Mouse (Mus musculus) C2C12 (cell line): Measurements from ENCODE around the gene Lhcgr. TPM values are rescaled to one million over a fixed set of nuclear protein-coding genes. Genes with fewer than 3 reads are reported as not detected.

Experiments
- H3K27me3 ChIP-seq: one replicate; pipeline ENCODE4 v1.6.1; 2011; ENCODE audit not compliant: control insufficient read depth, insufficient read depth, insufficient read length
- H3K36me3 ChIP-seq: one replicate; pipeline ENCODE4 v1.6.1; 2011; ENCODE audit not compliant: control insufficient read depth, insufficient read depth
- H3K4me3 ChIP-seq: one replicate; pipeline ENCODE4 v1.5.1; 2011; ENCODE audit warnings: mild to moderate bottlenecking, control low read depth; ENCODE audit not compliant: poor library complexity, insufficient read depth, severe bottlenecking
- H3K79me2 ChIP-seq: one replicate; pipeline ENCODE4 v1.6.1; 2011; ENCODE audit not compliant: control insufficient read depth, insufficient read depth
- H3K79me3 ChIP-seq: one replicate; pipeline ENCODE4 v1.6.1; 2011; ENCODE audit warnings: low read depth, control low read depth
- H3ac ChIP-seq: one replicate; pipeline ENCODE3; 2011; ENCODE audit warnings: low read depth; ENCODE audit not compliant: control insufficient read depth, insufficient read length
- CEBPB ChIP-seq: IDR thresholded peaks from one replicate; pipeline ENCODE4 v1.6.1; 2011; ENCODE audit warnings: low read depth, mild to moderate bottlenecking, control low read depth, moderate library complexity
- CTCF ChIP-seq: IDR thresholded peaks from one replicate; pipeline ENCODE4 v1.5.1; 2011; ENCODE audit not compliant: control insufficient read depth, insufficient read depth, insufficient read length
- FOSL1 ChIP-seq: IDR thresholded peaks from one replicate; pipeline ENCODE4 v1.8.0; 2011; ENCODE audit warnings: mild to moderate bottlenecking, low read length; ENCODE audit not compliant: poor library complexity, insufficient read depth, severe bottlenecking
- MAX ChIP-seq: IDR thresholded peaks from one replicate; pipeline ENCODE4 v1.6.1; 2011; ENCODE audit warnings: mild to moderate bottlenecking, control low read depth
- MYOG ChIP-seq: IDR thresholded peaks from one replicate; pipeline ENCODE4 v1.6.1; 2011; ENCODE audit not compliant: control insufficient read depth, insufficient read length; ENCODE audit errors: extremely low read depth
- USF1 ChIP-seq: IDR thresholded peaks from one replicate; pipeline ENCODE4 v1.6.1; 2011; ENCODE audit warnings: low read depth, mild to moderate bottlenecking, control low read depth, moderate library complexity
- polyA plus RNA-seq: library from polyadenylated mRNA; unstranded; fragments of >200 nt; fragmentation: generic; extraction: Trizol; gene quantifications from one replicate; pipeline ENCODE4 v1.2.1, GENCODE M21; 2012; ENCODE audit warnings: missing spikeins

Lhcgr gene
- polyA plus RNA-seq, 1 experiment: not detected

DNA sequence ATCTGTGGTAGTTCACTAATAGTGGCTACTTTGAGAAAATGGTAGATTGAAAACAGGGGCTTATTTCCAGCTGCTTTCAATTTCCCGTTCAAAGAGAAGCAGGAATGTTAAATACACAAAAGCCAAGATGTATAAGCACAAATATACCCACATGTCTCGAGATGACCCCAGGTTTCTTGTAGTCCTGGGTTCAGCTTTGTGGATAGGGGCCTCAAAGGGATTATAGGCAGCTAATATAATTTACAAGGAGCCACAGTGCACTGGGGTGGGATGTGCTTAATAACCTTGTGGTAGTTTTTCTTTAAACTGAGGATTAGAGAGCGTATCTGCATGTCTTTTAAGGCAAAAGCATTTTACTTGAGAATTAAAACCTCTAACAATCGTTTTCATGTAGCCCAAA, 121.0 kb downstream of the Lhcgr start:
- Histone ChIP-seq H3K27me3 (no peaks in the 10 kb centered on the region), H3K4me3 (no peak overlapping the region), H3ac (no peak overlapping the region), H3K79me2 (no peaks in the 10 kb centered on the region), H3K36me3 (no peaks in the 10 kb centered on the region), H3K79me3 (no peaks in the 10 kb centered on the region)
- no peak for TF ChIP-seq CEBPB
- no peak for TF ChIP-seq MAX
- no peak for TF ChIP-seq CTCF

DNA sequence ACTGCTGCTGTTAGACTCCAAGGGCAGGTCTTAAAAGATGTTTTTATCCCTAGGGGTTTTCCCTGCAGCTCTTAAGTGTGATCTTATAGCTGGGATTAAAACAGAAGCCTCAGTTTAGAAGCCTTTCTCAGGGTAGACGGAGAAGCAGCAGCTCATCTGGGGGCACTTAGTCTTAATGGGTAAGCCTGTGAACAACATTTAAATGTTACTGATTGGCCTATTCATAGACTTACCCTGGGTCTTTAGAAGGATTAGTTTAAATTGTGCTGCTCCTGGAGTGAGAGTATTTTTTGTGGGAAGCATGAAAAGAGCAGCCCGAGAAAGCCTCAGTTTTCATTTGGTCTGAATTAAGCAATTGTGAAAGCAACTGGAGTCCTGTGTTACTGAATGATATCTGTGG, 121.9 kb downstream of the Lhcgr start:
- Histone ChIP-seq H3K36me3 (no peaks in the 10 kb centered on the region), H3K79me2 (no peaks in the 10 kb centered on the region), H3K27me3 (no peaks in the 10 kb centered on the region), H3K4me3 (no peak overlapping the region), H3ac (no peak overlapping the region), H3K79me3 (no peaks in the 10 kb centered on the region)
- no peak for TF ChIP-seq CEBPB
- no peak for TF ChIP-seq MAX
- no peak for TF ChIP-seq MYOG
- no peak for TF ChIP-seq FOSL1

DNA sequence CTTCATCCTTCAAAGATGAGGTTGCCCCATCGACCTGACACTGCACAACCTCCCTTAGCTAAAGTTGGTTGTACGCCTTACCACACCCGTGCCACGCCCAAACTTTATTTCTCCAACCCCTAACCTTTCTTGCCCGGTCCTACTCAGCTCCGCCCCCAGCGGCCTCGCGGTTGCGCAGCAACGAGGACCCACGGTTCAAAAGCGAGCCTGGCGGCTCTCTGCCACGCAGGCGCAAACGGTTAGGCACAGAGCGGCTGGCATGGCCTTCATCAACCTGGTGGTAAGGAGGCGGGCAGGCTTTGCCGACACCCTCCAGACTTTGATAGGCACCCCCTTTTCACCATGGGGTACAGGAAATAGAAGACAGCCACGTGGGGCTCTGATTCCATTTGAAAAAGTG, 123.3 kb downstream of the Lhcgr start, which contains the start of gene Gtf2a1l:
Gene Gtf2a1l (plus strand): TSS at position 209 of the 400 bp plus-strand sequence.
- H3K27me3 ChIP-seq: no peaks in the 10 kb centered on the region
- no peak within 1 kb of the TSS for H3K4me3 ChIP-seq
- no peaks in the 10 kb centered on the region for H3K79me3 ChIP-seq
- no peaks in the 10 kb centered on the region for H3K36me3 ChIP-seq
- no peaks in the 10 kb centered on the region for H3K79me2 ChIP-seq
- H3ac ChIP-seq: no peak within 1 kb of the TSS
- TF ChIP-seq MAX (no peak), USF1 (no peak), CEBPB (no peak), MYOG (no peak)

Other genes with a start within 250 kb of the Lhcgr start
- gene Ston1, start 194.3 kb downstream of the Lhcgr start, polyA plus RNA-seq: 34.6 TPM
- gene Gtf2a1l, start 123.3 kb downstream of the Lhcgr start, polyA plus RNA-seq: not detected